Comparison of ENCODE assay signal across 24 mouse cellular contexts in the genomic region with DNA sequence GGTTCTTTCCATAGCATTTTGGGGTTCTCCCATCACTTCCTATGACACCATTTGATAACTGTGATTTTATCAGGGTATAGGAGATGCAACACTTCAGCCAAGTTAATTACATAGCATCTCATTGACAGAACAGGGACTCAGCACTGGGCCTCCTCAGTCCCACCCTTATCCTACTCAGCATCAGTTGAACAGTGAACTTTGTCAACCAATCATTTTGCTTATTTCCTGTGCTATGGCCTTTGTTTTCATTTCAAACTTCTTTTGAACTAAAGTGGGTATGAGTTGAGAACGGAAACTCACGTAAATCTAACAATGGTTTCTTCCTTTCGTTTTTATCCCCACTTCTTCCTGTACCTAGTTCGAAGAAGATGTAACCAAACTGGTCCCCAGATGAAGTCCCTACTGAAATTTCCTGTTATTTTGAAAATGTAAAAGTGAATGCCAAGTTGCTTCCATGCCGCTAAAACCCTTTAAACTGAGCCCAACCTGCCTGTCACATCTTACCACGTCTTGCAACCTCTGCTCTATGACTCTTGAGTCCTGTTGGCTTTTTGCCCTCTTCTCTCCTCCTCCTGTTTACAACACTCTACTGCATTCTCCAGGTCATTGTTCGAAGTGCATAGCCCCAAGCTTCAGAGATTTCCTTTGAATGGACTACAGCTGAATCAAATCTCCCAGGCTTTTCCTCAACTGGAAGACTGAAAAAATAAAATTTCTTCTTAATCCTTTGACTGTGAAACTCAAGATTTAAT.
DNase-seq lines count a peak whose midpoint lies in the region; ATAC-seq lines count a peak whose summit lies in the region.
"Had no signal": no experiment of that assay in that cellular context is flagged by ENCODE, and none has a peak within 500 bp of the region (broad histone marks: within the 10 kb centered on the region; RNA-seq: fewer than 3 reads in every experiment).

No protein-coding gene starts in this region.

- H3K4me2 ChIP-seq in hindbrain, embryonic 16.5 days (ENCODE audit: low read length): no peak overlapping the region
- H3K4me2 ChIP-seq: heart, embryonic 12.5 days; limb, embryonic 15.5 days; liver, embryonic 15.5 days; midbrain, embryonic 13.5 days; neural tube, embryonic 12.5 days had no signal

- H3K36me3 ChIP-seq in hindbrain, embryonic 16.5 days (ENCODE audit: control insufficient read depth, insufficient read depth, low read length): no peaks in the 10 kb centered on the region
- H3K36me3 ChIP-seq: heart, embryonic 12.5 days; hindbrain, embryonic 10.5 days; limb, embryonic 15.5 days; liver, embryonic 15.5 days; midbrain, embryonic 13.5 days; neural tube, embryonic 12.5 days had no signal

- no peaks in the 10 kb centered on the region for H3K27me3 ChIP-seq in hindbrain, embryonic 16.5 days (replicated peaks; ENCODE audit: control insufficient read depth, insufficient read depth, low read length)
- H3K27me3 ChIP-seq: heart, embryonic 12.5 days; limb, embryonic 15.5 days; liver, embryonic 15.5 days; megakaryocyte, embryonic 14.5 days; midbrain, embryonic 13.5 days; neural tube, embryonic 12.5 days had no signal

- H3K27ac ChIP-seq in hindbrain, embryonic 16.5 days (ENCODE audit: low read depth, low read length): no peak overlapping the region
- H3K27ac ChIP-seq: gastrocnemius, adult 2 months; hindbrain, embryonic 10.5 days; hindbrain, postnatal 0 days; left cerebral cortex, adult 2 months; limb, embryonic 15.5 days; liver, embryonic 15.5 days; midbrain, embryonic 13.5 days; neural tube, embryonic 12.5 days had no signal

- no peaks in the 10 kb centered on the region for H3K4me1 ChIP-seq in hindbrain, embryonic 16.5 days (ENCODE audit: control insufficient read depth, insufficient read depth, low read depth, low read length)
- H3K4me1 ChIP-seq: heart, embryonic 12.5 days; hindbrain, embryonic 10.5 days; limb, embryonic 15.5 days; liver, embryonic 15.5 days; megakaryocyte, embryonic 14.5 days; midbrain, embryonic 13.5 days; neural tube, embryonic 12.5 days had no signal

- 87% methylated on average over 7 of the region's 7 CpGs for WGBS in hindbrain, embryonic 16.5 days

- DNase-seq in adrenal gland, postnatal 10 days: peak; percentile 22
- no peak for DNase-seq in adrenal gland, adult (ENCODE audit: inconsistent age in 2 of 2, low spot score in 1 of 2)
- peak; percentile 3 to 17 for DNase-seq in kidney, postnatal 36 days
- DNase-seq in kidney, postnatal 14 days: no peak
- peak; percentile 27 for DNase-seq in lung, postnatal 10 days
- DNase-seq in lung, postnatal 4 days: no peak
- peak; percentile 10 for DNase-seq in naive thymus-derived CD4-positive, alpha-beta T cell, adult 2 months (ENCODE audit: low read depth)
- DNase-seq: adrenal gland, adult 8-10 months; cerebellum, adult 9-10 months; gastrocnemius, adult 2 months; heart, postnatal 10 days; left cerebral cortex, postnatal 4 days; thymus, postnatal 25 days had no signal

- H3K9me3 ChIP-seq in hindbrain, embryonic 16.5 days (ENCODE audit: control insufficient read depth, low read length): no peaks in the 10 kb centered on the region
- H3K9me3 ChIP-seq: heart, embryonic 12.5 days; hindbrain, embryonic 10.5 days; limb, embryonic 15.5 days; liver, embryonic 15.5 days; megakaryocyte, embryonic 14.5 days; midbrain, embryonic 13.5 days; neural tube, embryonic 12.5 days had no signal

- H3K9ac ChIP-seq in hindbrain, embryonic 16.5 days (ENCODE audit: low read depth, low read length): no peak overlapping the region
- H3K9ac ChIP-seq: heart, embryonic 12.5 days; limb, embryonic 15.5 days; liver, embryonic 15.5 days; midbrain, embryonic 13.5 days; neural tube, embryonic 12.5 days had no signal

- H3K4me3 ChIP-seq in hindbrain, embryonic 16.5 days (ENCODE audit: low read length): no peak overlapping the region
- H3K4me3 ChIP-seq: gastrocnemius, adult 2 months; heart, embryonic 12.5 days; hindbrain, embryonic 10.5 days; left cerebral cortex, adult 2 months; limb, embryonic 15.5 days; liver, embryonic 15.5 days; megakaryocyte, embryonic 14.5 days; midbrain, embryonic 13.5 days; neural tube, embryonic 12.5 days had no signal

- ATAC-seq in hindbrain, embryonic 16.5 days: no peak
- ATAC-seq: forebrain, embryonic 14.5 days; hindbrain, postnatal 0 days; midbrain, embryonic 13.5 days had no signal

Comparison
In these comparisons a context has a peak if more than half of its experiments do, and no peak if none do; other contexts are left out.
1. DNase-seq: peak in adrenal gland, postnatal 10 days (single experiment), kidney, postnatal 36 days (2 of 2), lung, postnatal 10 days (single experiment) and naive thymus-derived CD4-positive, alpha-beta T cell, adult 2 months (single experiment); none in adrenal gland, adult (0 of 2), kidney, postnatal 14 days (single experiment) and lung, postnatal 4 days (0 of 2).